Mouse (Mus musculus): ENCODE data around the gene Begain. TPM values are rescaled to one million over a fixed set of nuclear protein-coding genes. Genes with fewer than 3 reads are reported as not detected.

Gene Begain
- 10.6 and 11.2 TPM in 2 replicates for polyA plus RNA-seq (2016; fragmentation: Nextera tagmentation; extraction: Ambion mirVana)

DNA sequence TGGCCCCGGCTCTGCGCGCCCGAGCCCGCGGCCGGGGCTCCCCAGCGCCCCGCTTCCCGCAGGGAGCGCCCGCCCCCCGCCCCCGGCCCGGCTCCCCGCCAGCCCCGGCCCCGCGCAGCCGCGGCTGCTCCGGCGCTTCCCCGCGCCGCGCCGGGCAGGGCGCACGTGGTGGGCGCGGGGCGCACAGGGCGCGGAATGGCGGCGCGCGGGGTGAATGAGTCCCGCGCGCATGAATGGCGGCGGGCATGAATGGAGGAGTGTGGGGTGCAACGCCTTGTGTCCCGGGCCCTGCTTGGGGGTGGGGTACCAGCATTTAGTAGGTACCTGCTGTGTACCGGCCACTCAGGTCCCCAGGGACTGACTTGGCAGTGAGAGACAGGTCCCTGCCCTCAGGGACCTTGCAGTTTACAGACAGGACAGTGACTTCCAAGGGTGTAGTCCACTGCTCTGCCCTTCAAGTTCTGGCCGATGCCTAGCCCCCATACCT, at the start of gene Begain:
Gene Begain, minus strand, starts transcription at position 51 of the 487 bp plus-strand sequence.
- Histone ChIP-seq H3K27ac (0 out of 2 replicates have a peak within 1 kb of the TSS, but pooled peaks have one; percentile 50), H3K4me1 (peaks cover 9% of the 10 kb centered on the region), H3K36me3 (no peaks in the 10 kb centered on the region), H3K4me3 (peak within 1 kb of the TSS; percentile 54), H3K9ac (peak within 1 kb of the TSS; percentile 81), H3K27me3 (0 out of 2 replicates have a peak, but pooled peaks cover 5% of the 10 kb centered on the region), H3K4me2 (replicated peaks) (peak within 1 kb of the TSS; percentile 79), H3K9me3 (no peaks in the 10 kb centered on the region)
- WGBS, result 2% methylated on average over 32 of the region's 48 CpGs
- peak; percentile 5 for ATAC-seq (ENCODE audit: insufficient number of reproducible peaks, insufficient read depth, low FRiP score, low TSS enrichment)

DNA sequence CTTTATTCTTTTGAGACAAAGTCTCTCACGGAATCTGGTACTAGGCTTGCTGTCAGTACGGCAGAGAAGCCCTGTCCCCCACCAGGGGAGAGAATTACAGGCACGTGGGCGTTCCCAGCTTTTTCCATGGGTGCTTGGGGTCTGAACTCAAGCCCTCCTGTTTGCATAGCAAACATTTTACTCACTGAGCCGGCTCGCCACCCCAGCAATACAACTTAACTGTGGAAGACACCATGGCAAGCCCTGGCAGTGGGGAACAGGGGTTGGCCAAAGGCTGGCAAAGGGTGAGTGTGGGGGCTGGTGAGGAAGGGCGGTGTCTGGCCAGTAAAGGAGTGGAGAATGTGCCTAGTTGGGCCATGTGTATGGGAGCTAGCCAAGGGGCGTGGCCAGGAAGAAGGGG, 47.7 kb upstream of the Begain start:
- no peak for ATAC-seq (ENCODE audit: insufficient number of reproducible peaks, insufficient read depth, low FRiP score, low TSS enrichment)
- Histone ChIP-seq H3K9ac (no peak overlapping the region), H3K9me3 (no peaks in the 10 kb centered on the region), H3K27me3 (no peaks in the 10 kb centered on the region), H3K4me2 (replicated peaks) (no peak overlapping the region), H3K4me1 (peaks cover 18% of the 10 kb centered on the region), H3K27ac (no peak overlapping the region), H3K36me3 (no peaks in the 10 kb centered on the region), H3K4me3 (no peak overlapping the region)
- WGBS, result 72% methylated on average over 8 of the region's 8 CpGs

DNA sequence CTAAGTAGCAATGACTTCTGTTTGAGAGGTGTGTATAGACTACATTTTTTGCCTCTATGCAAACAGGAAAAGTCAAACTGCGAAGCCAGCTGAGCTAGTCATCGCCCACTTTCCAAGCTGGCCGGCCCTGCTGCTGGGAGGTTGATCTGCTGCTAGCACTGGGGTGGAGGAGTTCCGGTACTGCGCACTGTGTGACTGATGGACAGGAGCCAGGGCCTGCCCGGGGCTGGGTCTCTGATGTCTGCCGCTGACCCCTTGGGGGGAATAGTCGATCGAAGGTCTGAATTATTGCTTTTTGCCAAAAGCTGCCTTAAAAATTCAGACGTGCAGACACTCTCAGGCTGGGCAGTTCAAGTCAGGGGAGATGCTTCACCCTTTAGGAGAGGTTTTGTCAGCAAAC, 47.1 kb upstream of the Begain start:
- no peak overlapping the region for H3K9ac ChIP-seq
- H3K27ac ChIP-seq, result no peak overlapping the region
- no peaks in the 10 kb centered on the region for H3K27me3 ChIP-seq
- no peak overlapping the region for H3K4me3 ChIP-seq
- no peaks in the 10 kb centered on the region for H3K36me3 ChIP-seq
- no peak overlapping the region for H3K4me2 ChIP-seq (replicated peaks)
- H3K9me3 ChIP-seq, result no peaks in the 10 kb centered on the region
- ATAC-seq (ENCODE audit: insufficient number of reproducible peaks, insufficient read depth, low FRiP score, low TSS enrichment), result no peak
- H3K4me1 ChIP-seq, result peaks cover 18% of the 10 kb centered on the region
- WGBS, result 74% methylated on average over 10 of the region's 10 CpGs

DNA sequence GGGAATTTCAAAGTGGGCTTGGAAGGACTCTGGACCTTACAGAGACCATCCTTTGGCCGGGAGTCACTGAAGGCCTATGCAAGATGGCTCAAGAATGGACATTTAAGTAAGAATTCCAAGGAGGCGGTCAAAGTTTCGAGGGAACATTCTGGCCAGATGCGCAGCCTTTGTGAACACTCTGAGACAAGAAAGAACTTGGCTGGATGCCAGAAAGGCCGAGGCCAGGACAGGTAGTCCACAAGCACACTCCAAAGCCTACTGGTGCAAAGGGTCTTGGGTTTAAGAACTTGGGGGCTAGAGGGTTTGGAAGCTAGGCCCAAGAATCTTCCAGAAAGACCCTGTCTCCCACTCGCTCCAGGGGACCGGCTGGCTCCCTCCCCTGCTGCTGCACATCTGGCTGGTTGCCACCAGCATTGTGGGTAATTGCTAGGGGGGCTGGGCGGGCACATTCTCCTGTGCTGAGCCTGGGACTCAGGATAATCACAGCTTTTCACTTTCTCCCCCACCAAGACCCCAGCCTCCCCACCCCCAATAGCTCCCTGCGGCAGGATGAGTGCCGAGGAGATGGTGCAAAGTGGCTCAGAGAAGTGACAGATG, 45.1 kb upstream of the Begain start:
- H3K27ac ChIP-seq, result peak overlapping the region; percentile 63; the same call in 1 of the 2 replicates
- 47% methylated on average over 10 of the region's 10 CpGs for WGBS
- no peaks in the 10 kb centered on the region for H3K36me3 ChIP-seq
- H3K9ac ChIP-seq, result no peak overlapping the region
- H3K4me1 ChIP-seq, result peaks cover 18% of the 10 kb centered on the region
- H3K27me3 ChIP-seq, result no peaks in the 10 kb centered on the region
- no peak overlapping the region for H3K4me2 ChIP-seq (replicated peaks)
- H3K4me3 ChIP-seq, result no peak overlapping the region
- no peaks in the 10 kb centered on the region for H3K9me3 ChIP-seq
- ATAC-seq (ENCODE audit: insufficient number of reproducible peaks, insufficient read depth, low FRiP score, low TSS enrichment), result peak; percentile 50; the same call in 1 of the 2 replicates

DNA sequence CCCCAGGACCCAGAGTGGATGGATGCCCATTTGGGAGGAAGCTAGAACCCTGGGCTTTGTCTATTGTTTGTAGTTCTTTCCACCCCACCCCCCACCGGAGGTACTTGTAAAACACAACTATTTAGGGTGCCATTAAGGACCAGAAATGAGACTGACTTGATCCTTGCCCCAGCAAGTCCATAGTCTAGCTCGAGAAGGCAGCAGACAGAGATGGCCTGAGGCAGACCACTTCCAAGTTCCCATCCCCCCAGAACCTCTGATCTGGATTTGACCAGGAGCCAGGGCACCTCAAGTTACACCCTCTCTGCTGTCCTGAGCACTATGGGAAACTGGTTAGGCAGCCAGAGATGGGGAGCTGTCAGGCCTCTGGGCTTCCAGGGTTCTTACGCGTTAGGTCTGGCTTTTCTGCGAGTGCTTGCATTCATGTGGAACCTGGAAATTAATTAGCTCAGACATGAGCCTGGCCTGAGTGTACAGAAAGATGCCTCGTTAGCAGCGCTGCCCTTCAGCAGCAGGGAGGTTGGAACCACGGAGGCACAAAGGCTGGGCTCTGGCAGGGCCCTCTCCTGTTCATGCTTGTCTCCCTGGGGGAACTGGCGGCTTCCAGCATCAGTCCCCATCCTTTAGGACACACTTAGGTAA, 44.5 kb upstream of the Begain start:
- H3K4me3 ChIP-seq, result no peak overlapping the region
- H3K4me2 ChIP-seq (replicated peaks), result no peak overlapping the region
- peaks cover 18% of the 10 kb centered on the region for H3K4me1 ChIP-seq
- no peak overlapping the region for H3K9ac ChIP-seq
- 49% methylated on average over 9 of the region's 9 CpGs for WGBS
- no peaks in the 10 kb centered on the region for H3K27me3 ChIP-seq
- no peaks in the 10 kb centered on the region for H3K36me3 ChIP-seq
- peak overlapping the region; percentile 63; the same call in 1 of the 2 replicates for H3K27ac ChIP-seq
- no peaks in the 10 kb centered on the region for H3K9me3 ChIP-seq
- no peak for ATAC-seq (ENCODE audit: insufficient number of reproducible peaks, insufficient read depth, low FRiP score, low TSS enrichment)

DNA sequence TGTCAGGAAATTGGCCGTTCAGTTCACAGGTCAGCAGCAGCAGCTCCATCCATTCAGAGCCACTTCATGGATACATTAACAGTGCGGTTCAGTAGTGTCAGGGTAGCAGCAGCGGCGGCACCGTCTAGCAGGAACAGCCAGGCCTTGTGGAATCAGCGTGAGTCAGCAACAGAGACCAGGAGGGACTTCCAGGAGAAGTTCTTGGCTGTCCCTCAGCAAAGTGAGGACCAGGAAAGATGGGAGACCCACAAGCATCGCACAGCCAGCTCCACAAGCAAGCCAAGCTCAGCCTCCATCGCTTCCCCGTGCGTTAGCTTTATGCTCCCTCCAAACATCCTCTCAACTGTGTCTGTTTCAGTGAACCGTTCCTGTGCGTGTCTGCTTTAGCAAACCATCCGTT, 40.9 kb upstream of the Begain start:
- no peak for ATAC-seq (ENCODE audit: insufficient number of reproducible peaks, insufficient read depth, low FRiP score, low TSS enrichment)
- Histone ChIP-seq H3K27me3 (no peaks in the 10 kb centered on the region), H3K4me2 (replicated peaks) (no peak overlapping the region)

DNA sequence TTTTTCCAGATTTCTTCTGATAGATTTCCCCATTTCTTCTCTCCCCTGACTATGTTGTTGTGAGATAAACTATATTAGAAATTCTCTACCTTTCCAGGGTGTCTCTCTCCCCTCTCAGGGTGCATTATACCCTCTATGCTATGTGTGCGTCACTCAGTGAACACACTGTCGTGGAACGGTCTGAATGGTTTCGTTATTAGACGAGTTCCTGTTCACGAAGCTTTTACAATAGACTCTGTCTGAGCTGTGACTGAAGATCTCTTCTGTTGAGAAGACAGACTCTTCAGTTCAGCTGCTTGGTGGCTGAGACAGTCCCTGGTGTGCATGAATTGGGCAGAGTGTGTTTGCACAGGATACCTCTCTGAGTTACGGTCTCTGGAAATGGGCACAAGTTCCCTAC, 32.4 kb upstream of the Begain start:
- Histone ChIP-seq H3K27ac (no peak overlapping the region), H3K9ac (no peak overlapping the region), H3K4me2 (replicated peaks) (no peak overlapping the region), H3K36me3 (no peaks in the 10 kb centered on the region), H3K27me3 (no peaks in the 10 kb centered on the region), H3K4me3 (no peak overlapping the region), H3K9me3 (no peaks in the 10 kb centered on the region), H3K4me1 (no peaks in the 10 kb centered on the region)
- WGBS, result 79% methylated on average over 7 of the region's 7 CpGs
- ATAC-seq (ENCODE audit: insufficient number of reproducible peaks, insufficient read depth, low FRiP score, low TSS enrichment), result no peak

More for the DNA sequence above, 40.9 kb upstream of the Begain start:
- Histone ChIP-seq H3K27ac (no peak overlapping the region), H3K9me3 (no peaks in the 10 kb centered on the region), H3K9ac (no peak overlapping the region), H3K36me3 (no peaks in the 10 kb centered on the region), H3K4me1 (peaks cover 17% of the 10 kb centered on the region), H3K4me3 (no peak overlapping the region)
- 88% methylated on average over 13 of the region's 13 CpGs for WGBS

DNA sequence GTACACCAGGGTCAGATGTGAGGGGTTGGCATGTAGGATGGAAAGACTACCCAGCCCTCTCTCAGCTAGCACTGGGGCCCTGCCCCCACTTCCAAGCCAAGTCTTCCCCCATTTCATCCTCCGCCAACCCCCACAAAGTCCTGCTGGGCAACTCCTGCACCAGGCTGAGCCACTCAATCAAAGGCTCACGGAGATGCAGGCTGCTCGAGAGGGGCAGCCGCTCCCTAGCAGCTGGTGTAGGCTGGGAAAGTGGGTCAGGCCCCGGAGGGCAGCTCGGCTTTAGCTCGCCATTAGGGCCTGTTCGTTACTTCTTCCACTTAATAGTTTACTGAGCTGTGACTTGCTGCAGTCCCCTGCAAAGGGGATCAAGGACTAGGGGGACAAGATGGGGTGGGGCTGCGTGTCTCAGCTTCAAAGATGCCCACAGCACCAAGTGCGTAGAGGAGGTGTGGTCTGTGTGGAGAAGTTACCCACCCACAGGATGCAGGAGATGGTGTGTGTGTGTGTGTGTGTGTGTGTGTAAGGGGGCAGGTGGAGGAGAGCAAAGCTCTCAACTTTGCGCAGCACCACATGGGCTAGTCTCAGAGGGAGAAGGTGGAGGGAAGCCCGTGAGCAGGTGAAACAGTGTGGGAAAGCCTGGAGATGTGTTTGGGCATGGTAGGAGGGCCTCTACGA, 22.6 kb upstream of the Begain start:
- ATAC-seq (ENCODE audit: insufficient number of reproducible peaks, insufficient read depth, low FRiP score, low TSS enrichment), result no peak
- whole genome bisulfite sequencing, result 69% methylated on average over 13 of the region's 13 CpGs
- H3K4me1 ChIP-seq, result no peaks in the 10 kb centered on the region
- no peak overlapping the region for H3K4me3 ChIP-seq
- no peaks in the 10 kb centered on the region for H3K27me3 ChIP-seq
- H3K36me3 ChIP-seq, result no peaks in the 10 kb centered on the region
- no peak overlapping the region for H3K9ac ChIP-seq
- H3K4me2 ChIP-seq (replicated peaks), result no peak overlapping the region
- H3K9me3 ChIP-seq, result no peaks in the 10 kb centered on the region
- H3K27ac ChIP-seq, result no peak overlapping the region

DNA sequence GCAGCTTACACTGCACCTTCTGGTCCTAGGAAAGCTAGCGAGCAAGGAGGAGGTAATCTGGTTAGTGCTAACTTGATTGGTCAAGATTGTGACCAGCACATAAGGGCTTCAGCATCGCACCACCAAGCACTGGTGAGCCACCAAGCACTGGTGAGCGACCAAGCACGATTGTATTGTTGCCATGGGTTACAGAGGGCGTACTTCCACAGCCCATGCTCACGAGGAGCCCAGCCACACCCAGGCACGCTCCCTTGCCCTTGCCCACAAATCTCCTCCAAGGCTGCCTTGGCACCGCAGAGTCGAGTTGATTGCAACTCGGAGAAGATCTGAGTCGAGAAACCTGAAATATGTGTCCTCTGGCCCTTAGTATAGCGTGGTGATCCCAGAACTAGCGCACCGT, 22.0 kb upstream of the Begain start:
- H3K4me3 ChIP-seq, result no peak overlapping the region
- no peaks in the 10 kb centered on the region for H3K27me3 ChIP-seq
- H3K9me3 ChIP-seq, result no peaks in the 10 kb centered on the region
- no peak overlapping the region for H3K9ac ChIP-seq
- 81% methylated on average over 14 of the region's 14 CpGs for WGBS
- H3K4me1 ChIP-seq, result no peaks in the 10 kb centered on the region
- H3K4me2 ChIP-seq (replicated peaks), result no peak overlapping the region
- ATAC-seq (ENCODE audit: insufficient number of reproducible peaks, insufficient read depth, low FRiP score, low TSS enrichment), result no peak
- H3K36me3 ChIP-seq, result no peaks in the 10 kb centered on the region
- no peak overlapping the region for H3K27ac ChIP-seq

DNA sequence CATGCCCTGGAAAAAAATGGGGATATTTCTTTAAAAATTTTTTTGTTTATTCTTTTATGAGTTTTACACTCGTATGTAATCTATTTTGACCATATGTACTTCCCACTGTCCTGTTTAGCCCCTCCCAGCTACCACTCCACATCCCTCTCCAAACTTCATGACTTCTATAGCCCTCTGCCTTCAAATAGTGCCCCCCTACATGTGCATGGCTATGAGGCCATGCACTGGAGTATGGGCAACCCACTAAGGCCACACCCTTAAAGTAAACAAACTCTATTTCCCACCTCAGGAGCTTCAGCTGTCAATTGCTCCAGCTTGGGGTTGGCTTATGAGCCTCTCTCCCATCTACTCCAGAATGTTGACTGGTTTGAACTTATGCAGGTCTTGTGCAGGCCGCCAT, 18.1 kb upstream of the Begain start:
- no peaks in the 10 kb centered on the region for H3K9me3 ChIP-seq
- H3K9ac ChIP-seq, result no peak overlapping the region
- ATAC-seq (ENCODE audit: insufficient number of reproducible peaks, insufficient read depth, low FRiP score, low TSS enrichment), result no peak
- 79% methylated on average over 2 of the region's 2 CpGs for WGBS
- no peak overlapping the region for H3K27ac ChIP-seq
- H3K36me3 ChIP-seq, result no peaks in the 10 kb centered on the region
- H3K27me3 ChIP-seq, result no peaks in the 10 kb centered on the region
- no peak overlapping the region for H3K4me3 ChIP-seq
- no peaks in the 10 kb centered on the region for H3K4me1 ChIP-seq
- no peak overlapping the region for H3K4me2 ChIP-seq (replicated peaks)

DNA sequence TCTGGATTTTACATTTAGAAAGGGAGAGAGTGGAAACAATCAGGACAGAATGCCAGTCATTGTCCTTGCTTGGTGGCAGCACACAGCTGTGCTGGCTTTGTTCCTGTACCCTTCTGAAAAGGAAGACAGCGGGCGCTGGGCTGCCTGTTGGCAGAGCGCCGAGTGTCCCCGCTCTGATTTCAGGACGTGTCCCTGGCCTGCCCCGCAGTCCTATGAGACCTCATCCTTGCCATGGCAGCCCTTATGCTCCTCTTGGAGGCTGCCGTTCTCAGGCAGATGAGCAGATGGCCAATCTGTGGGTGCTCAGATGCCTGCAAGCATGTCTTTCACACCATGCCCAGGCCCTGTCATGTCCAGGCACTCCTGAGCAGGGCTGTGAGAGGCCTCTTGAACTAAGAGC, 17.7 kb upstream of the Begain start:
- no peak for ATAC-seq (ENCODE audit: insufficient number of reproducible peaks, insufficient read depth, low FRiP score, low TSS enrichment)
- no peaks in the 10 kb centered on the region for H3K36me3 ChIP-seq
- no peak overlapping the region for H3K27ac ChIP-seq
- no peak overlapping the region for H3K4me3 ChIP-seq
- no peak overlapping the region for H3K9ac ChIP-seq
- WGBS, result 85% methylated on average over 8 of the region's 8 CpGs
- no peaks in the 10 kb centered on the region for H3K27me3 ChIP-seq
- no peaks in the 10 kb centered on the region for H3K9me3 ChIP-seq
- no peak overlapping the region for H3K4me2 ChIP-seq (replicated peaks)
- no peaks in the 10 kb centered on the region for H3K4me1 ChIP-seq

DNA sequence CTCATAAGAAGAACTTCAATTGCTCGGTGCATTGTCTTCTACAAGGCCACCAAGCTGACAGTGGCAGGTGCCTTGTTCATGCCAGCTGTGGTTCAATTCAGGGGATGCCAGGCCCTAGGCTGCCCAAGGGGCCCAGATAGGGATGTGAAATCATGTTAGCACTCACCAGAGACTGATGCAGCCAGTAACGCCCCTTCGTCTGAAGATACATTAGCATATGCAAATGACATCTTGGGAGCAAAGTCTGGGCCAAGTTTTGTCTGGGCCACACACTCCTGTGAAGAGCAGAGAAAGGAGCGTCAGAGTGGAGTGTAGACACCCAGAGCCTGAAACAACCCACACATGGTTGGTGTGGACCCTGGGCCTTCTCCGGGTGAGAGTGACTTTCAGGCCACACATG, 17.0 kb upstream of the Begain start:
- Histone ChIP-seq H3K36me3 (no peaks in the 10 kb centered on the region), H3K4me3 (no peak overlapping the region), H3K27me3 (no peaks in the 10 kb centered on the region), H3K9ac (no peak overlapping the region), H3K27ac (no peak overlapping the region), H3K4me1 (no peaks in the 10 kb centered on the region), H3K9me3 (no peaks in the 10 kb centered on the region), H3K4me2 (replicated peaks) (no peak overlapping the region)
- ATAC-seq (ENCODE audit: insufficient number of reproducible peaks, insufficient read depth, low FRiP score, low TSS enrichment), result no peak
- 65% methylated on average over 5 of the region's 5 CpGs for WGBS
